Mouse (Mus musculus) frontal cortex, postnatal 10 days (tissue): ENCODE measurements around the gene Nrcam.

Source experiments
- DNase-seq, 2 experiments: peaks; one replicate each; pipeline ENCODE4 v3.0.0; 2022; ENCODE audit warnings: low spot score in 2 of 2, mixed read lengths in 1 of 2

Gene Nrcam

DNA sequence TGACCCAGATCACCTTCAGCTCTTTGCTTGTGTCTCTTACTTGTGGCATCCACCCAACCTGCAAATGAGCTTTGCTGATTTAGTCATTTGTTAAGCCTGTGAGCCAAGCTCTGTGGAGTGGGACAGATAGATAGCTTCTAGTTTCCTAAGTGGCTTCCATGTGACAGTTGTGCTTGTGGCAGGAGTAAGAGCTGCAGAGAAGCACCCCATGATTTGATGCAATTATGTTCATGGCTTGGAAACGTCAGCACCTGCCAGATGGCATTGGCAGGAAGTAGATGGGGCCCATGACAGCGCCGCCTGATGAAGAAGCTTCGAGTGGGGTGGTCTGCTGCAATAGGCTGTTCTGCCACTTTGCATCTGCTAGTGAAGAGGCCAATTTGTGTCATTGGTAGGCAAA, 186.4 kb downstream of the Nrcam start:
- no peak for DNase-seq

DNA sequence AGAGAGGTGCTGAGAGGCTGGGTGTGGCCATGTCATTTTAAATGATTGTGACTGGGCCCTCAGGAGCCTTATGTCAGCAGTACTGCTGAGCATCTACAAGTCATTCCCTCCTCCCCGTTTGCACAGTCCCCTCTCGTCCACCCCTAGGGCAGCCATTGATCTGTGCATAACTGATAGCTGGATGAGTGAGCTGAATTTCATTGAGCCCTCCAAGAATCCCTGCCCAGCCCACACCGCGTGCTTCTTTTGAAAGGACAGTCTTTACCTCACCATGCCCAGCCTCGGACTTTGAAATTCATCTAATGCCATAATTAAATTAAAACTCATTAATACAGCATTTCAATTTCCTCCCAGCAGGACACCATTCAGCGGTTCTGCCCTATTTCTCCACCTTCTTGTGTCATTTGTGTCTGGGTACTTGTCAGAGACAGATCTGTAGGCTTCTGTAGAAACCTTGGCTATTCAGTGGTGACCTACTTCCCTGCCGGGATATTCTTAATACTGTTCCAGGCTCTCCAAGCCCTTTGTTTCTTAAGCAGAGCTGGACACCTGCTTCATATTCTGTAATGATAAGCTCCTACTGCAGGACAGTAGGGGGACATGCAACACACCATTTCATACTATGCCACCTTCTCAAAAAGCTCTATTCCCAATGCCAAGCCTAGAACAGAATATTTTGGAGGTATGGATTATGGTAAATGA, 190.9 kb downstream of the Nrcam start:
- DNase-seq: no peak

DNA sequence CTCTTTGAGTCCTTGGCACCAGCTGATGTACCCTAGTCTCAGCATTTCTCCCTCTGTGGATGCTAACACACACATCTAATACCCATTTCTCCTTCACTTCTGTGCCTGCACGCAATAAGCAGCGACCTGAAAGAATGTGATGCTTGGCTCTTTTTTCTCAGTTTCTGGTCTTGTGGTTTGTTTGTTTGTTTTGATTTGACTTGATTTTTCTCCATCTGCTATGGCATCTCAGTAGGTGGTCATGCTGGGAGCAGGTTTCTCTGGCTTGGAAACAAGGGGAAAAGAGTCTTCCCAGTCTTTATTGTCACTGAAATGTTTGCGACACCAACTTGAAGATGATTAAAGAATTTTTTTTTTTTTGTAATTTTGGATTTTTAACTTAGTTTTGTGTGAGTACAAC, 192.8 kb downstream of the Nrcam start:
- no peak for DNase-seq

DNA sequence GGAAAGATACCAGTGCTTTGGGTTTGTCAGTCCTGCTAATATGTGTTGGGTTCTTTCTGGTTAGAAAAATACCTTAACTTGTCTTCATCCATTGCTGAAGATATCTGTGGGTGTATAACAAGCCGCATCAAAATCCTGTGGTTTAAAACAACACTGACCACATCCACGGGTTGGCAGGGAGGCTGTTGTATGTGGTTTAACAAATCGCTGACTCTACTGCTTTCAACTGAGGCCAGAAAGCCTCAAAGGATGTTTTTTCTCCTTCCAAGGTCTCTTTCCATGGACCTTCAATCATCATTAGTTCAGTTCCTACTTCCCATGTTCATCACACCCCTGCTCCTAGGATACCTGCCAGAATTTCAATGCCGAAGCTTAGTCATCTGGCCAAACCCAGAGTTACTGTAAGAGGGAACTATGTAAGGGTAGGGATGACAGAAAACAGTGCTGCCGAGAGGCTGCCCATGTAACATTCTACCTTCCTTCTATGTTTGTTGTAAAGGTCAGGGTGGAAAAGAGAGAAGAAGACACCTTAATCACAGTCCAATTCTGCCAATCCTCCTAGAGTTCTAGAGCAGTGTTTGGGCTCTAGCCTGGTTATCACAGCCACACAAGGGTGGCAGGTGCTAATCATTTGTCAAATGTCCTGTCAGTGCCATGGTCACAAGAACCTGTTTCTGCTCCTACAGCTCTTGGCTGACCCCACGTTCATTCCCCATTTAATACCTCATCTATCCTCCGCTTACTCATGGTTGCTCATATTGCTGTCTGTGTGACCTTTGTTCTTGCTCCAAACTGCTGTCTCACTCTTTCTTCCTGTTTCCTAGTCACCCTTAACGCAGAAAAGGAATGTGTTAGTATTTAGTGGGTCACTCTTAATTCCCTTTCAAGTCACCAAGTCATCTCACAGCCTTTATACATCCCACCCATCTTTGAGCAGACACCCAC, 196.2 kb downstream of the Nrcam start:
- no peak for DNase-seq

DNA sequence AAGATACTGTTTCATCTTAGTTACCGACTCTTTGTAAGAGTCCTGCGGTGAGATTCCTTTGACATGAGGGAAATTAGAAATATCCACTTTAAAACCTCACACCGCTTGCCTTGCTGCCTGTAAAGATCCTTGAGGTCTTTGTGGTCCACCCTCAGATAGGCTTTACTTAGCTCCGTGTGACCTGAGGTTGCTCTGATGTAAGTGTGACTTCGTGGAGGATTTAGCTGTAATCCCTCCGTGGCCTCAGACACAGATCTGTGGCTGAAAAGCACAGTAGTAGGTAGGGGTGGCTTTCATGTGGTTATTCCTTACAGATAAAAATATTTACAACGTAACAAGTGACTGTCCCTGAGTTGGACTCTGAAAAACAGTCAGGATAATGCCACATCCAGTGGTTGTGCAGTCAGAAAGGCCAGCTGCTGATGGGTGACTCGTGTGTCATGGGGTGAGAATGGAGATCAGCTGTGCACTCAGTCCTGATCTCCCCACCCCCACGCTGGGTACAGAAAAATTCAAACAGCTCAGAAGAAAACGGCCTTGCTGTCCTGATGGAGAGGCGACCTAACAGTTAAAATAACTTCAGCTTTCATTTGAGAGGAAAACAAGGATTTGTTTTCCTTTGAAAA, 199.8 kb downstream of the Nrcam start:
- DNase-seq: no peak

DNA sequence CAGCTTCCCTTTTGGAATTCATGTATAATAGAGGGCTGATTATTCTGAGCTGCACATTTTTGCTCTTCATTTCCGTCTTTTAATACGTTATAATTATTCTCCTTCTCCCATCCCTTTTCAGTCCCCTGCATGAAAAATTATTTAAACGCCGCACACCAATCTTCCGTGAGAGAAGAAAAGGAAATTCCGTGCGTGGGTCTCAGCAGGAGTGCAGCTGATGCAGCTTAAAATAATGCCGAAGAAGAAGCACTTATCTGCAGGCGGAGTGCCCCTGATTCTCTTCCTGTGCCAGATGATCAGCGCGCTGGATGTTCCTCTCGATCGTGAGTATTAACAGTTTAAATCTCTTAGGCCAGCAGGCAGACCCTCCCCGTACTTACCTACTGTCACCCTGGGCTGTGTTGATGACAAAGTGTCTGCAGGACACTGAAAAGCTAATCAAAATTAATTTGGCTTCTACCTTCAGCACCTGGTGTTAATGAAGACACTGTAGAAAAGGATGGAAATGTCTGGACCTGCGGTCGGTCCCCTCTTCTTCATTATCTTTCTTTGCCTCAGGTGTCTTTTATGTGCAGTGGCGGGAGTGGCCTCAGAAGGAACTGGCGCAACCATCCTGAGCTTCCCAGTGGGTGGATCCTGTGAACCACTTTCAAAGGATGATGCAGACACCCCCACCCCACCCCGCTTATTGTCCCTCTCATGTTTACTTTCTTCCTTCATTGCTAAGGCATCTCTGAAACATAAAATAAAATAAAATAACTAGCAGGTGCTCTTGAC, 203.8 kb downstream of the Nrcam start:
- peak in 1 of 2 experiments; percentile 20 for DNase-seq

DNA sequence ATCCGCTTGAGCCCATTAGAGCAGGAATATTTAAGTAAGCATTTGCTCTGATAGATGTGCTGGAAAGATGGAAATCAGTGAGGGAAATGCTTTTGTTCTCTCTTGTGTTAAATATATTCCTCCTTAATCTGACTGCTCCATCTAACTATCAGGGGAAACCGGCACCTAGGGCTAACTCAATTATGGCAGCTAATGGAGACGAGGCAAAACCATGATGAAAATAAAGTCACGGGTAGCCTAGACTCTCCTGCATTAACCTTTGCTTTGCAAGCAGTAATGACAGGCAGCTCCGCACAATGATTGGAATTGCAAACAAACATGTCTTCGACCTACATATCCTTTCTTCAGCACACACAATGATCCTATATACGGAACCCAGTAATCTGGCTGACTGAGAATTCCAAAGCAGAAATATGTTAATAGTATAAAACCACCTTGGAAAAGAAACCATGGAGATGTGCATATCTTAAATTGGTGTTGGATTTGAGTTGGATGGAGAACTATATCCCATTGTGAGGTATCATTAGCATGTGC, 205.5 kb downstream of the Nrcam start:
- DNase-seq: no peak

DNA sequence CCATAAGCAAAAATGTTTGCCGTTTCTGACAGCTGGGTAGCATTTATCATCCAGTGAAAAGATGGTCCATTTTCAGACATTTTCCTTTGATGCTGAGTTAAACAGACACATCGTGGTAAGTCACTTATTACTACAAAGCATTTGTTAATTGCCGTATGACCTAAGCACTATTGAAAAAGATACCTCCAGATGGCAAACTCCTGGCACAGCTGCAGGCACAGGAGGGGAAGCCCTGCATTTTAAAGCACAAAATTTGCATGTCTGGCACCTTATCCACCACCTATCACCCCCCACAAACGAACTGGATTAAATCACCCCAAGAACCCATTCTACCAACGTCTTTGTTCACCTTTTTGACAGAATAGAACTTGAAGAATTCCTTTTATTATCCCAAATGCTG, 206.9 kb downstream of the Nrcam start:
- no peak for DNase-seq

DNA sequence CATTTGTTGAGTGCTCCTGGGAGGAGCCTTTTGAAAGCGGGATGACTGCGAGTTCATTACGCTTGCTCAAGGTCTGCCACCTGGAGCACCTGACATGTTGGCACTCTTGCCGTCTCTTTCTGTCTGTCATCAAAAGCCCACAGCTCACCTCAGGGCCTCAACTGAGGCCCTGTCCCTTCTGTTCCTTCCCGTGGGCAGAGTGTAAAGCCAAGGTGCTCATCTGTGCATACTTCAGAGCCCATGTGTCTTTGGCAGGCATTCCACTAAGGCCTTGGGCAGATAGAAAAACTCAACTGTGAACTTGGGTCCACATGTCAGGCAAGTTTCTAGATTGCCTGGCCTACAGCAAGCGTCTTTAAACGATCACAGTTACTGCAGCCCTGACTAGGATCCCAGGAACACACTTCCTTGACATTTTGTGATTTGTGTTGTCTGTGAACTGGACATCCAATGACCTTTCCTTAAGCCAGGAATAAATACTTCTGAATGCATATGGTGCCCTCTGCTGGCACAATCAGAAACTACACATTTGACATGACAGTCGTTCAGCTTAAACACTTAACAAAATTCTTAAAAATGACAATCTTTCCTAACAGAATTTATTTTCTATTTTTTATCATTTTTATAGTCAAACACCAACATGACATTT, 219.2 kb downstream of the Nrcam start:
- peak in 1 of 2 experiments; percentile 60 for DNase-seq

DNA sequence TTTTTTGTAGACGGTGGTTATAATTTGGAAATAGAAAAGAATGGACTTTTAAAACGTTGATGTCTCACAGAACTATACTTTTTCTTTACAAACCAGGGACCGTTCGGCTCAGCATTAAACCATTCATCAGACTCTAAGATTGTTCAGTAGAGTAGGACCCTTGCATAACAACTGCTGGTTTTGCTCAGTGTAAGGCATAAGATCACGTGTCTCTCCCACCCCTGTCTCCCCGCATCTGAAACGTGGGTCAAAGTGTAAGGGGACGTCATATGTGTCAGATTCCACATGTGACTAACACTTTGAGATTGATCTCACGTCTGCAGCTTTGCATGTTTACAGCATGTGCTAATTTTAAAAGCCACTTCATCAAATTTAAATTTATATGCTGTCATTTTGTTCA, 219.8 kb downstream of the Nrcam start:
- DNase-seq: no peak

DNA sequence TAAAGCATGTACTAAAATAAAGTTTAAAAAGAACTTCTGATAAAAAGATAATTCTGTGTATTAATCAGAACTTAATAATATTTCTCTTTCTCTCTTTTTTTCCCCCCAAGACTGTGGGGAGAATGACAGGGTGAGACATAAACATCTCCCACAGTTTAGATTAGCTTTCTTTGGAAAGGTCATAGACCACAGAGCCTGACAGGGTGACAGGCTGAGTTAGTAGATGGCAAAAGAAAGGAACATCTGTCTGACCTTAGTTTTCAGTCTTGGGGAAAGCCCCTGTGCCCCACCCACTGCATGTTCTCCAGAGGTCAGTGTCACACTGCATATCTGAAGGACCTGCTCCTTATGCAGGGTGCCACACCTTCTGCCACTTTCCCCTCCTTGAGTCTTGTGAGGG, 222.9 kb downstream of the Nrcam start:
- no peak for DNase-seq

DNA sequence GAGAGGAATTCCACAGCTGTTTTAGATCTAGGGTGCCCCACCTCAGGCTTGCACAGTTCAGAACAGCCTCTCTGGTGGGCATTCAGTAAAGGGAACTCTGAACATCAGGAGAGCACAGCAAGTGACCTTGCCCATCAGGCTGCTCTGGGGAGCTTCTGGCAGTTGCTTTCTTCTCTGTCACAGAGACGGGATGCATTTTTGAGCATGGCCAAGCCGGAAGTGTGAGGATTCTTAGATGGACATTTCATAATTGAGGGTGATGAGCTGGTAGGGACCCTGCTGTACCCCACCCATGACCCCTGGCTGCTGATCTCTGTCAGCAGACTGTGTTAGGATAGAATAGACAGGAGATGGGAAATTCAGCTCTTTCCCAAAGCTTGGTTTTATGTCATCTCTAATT, 225.4 kb downstream of the Nrcam start:
- no peak for DNase-seq

DNA sequence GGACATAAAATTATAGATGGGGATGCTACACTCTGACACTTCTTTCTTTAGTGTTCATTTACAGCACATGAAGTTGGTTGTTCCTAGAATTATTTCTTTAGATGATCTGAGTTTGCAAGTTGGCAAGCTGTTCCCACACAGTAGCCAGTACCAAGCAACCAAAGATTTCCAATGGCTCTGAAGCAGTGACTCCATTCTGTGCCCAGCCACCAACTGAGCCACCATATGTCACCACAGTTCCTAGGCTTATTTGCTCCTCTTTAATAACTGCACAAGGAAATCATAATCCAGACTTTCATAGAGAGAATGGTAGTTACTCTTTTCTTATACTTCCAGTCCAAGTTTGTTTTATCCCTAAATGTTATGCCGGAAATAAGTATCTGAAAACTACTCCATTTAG, 226.1 kb downstream of the Nrcam start:
- DNase-seq: no peak

DNA sequence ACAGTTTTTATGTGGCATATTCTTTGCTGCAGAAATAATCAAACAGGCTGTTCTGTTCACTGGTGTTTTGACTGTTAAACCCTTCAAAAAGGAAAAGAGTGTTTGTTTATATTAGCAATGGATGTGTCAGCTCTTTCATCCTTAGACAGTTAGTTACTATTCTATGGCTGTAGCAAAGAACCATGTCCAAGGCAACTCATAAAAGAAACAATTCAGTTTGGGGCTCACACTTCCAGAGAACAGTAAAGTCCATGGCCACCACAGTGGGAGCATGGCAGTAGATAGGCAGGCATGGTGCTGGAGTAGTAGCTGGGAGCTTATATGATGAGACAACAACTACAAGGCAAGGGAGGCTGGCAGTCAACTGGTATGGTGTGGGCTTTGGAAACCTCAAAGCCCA, 231.3 kb downstream of the Nrcam start:
- no peak for DNase-seq

DNA sequence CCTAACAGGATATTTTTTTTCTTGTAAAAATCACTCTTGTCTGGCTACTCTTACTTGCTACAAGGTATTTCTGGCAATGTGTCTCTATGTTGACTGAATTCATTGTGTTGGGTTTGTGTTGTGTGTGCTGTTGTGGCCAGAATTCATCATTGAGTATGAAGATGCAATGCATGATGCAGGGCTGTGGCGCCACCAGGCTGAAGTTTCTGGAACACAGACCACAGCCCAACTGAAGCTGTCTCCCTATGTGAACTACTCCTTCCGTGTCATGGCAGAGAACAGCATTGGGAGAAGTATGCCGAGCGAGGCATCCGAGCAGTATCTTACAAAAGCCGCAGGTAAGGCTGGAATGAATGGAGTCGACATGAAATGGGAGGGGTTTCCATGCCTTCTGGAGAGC, 241.4 kb downstream of the Nrcam start:
- no peak for DNase-seq

DNA sequence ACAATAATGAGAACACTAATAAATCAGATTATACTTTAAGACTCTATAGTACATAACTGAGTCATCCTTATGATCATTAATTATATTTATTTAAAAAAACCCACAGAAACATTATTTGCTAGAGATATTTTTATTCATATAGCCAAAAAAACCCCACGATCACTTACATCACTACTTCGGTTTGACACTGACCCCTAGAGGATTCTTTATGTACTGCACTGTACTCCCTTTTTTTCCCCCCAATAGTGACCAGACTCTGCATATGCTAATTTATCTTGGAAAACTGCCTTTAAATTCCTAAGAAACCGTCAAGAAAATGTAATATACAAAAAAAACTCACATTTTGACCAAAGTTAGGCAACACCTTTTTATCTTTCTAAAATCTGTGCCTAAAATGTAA, 244.0 kb downstream of the Nrcam start:
- DNase-seq: no peak

DNA sequence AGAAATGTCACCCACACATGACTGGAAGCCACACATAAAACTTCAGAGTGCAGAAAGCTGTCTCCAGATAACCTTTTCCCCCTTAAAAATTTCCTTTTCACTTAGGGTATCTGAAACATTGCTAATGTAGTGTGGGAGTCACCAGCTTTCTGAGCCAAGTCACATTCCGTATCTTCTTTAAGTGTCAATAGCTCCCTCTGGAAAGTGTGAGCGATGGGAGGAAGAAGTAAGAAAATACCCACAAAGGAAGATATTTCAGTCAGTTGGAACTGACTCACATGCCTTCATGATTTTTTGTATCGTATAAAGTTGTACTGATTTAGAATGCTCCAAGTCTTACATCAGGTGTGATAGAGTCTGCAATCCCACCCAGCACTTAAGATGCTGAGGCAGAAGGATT, 245.5 kb downstream of the Nrcam start:
- no peak for DNase-seq

DNA sequence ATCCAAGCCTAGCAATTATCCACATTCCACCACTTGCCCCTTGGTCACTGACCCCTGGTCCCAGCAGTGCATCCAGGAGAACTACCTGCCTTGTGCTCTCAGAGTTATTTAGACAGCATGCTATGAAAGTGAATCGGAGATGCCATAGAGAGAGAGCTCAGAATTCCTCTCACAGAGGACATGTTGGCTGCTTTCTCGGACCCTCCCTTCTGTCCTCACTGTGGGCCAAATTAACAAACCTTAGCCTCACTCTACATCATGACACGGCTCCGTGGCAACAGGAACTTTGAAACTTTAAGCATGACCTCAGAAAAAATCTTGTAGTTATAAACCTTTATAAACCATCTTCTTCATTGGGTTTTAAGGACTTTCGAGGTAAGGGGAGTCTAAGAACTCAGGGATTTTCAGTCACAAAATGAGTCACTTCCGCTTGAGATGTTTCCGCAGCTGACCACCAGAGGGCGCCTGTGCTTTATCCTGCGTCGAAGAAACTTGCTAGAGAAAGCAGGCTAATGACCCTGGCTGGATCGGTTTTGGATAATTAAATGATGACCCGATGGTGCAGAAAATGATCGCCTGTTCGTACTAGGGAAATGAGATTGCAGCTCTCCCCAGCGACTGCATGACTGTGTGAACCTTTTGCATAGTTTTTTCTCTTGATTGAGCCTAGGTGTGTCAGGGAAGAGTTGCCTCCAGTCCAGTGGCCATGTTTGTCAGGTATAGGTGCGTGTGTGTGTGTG, 272.9 kb downstream of the Nrcam start:
- peak in 1 of 2 experiments; percentile 58 for DNase-seq

DNA sequence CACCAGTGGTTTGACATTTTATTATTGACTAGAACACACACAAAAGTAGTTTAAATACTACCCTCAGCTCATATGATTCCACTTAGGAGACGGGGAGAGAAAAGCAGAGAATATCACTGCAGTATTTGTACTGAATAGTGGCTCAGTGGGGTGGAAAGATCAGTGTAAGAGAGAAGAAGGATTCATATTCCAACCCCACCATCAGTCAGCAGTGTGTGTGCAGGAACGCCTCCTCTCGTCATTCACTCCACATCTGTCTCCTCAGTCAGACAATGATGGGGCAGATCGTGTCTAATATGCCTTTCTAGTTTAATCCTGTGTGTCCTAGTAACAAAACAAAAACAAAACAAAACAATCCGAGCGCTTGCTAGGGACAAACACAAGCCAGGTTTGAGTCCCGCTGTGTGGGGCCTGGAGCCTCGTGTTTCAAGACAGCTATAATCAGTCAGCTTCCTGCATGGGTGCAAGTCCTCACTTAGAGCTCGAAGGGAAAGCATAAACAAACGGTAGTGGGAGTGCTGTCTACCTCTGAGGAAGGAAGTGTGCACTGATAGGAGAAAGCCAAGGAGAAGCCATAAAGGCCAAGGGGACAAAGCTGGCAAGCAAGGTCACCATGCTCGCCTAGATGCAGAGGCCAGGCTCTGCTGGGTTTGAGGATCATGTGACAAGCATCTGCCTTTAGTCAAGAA, 273.7 kb downstream of the Nrcam start:
- no peak for DNase-seq

DNA sequence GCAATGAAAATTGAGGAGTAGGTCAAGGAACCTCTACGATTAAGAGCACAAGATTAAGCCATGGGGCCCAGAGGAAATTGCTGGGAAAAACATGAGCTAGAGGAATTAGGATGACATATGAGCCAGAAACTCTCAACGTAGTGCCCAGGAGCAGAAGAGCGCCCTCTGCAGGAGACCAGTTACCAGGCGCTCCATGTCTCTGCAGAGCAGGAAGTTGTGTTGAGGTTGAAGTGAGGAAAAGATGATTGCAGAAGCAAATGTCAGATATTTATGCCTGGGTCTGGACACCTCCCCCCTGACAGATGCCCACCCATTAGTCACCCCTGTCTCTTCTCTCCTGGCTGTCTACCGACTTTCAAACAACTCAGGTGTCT, 274.3 kb downstream of the Nrcam start:
- DNase-seq: no peak
